Mouse (Mus musculus) heart, embryonic 15.5 days (tissue): ENCODE measurements around the gene Rrad. TPM values are rescaled to one million over a fixed set of nuclear protein-coding genes. Genes with fewer than 3 reads are reported as not detected.

Experiments
- ATAC-seq: fragments of 200-750 bp; cut with Nextera tagmentation; replicated peaks from 2 replicates; pipeline ENCODE4 v1.8.0; 2017; ENCODE audit warnings: low read depth, moderate TSS enrichment; ENCODE audit not compliant: insufficient number of reproducible peaks, insufficient read depth, low FRiP score
- H3K27ac ChIP-seq: fragments of 300-500 bp; sonication (generic); 2 replicates; pipeline ENCODE4 v1.5.1; 2015; ENCODE audit warnings: mild to moderate bottlenecking, inconsistent platforms
- H3K27me3 ChIP-seq: fragments of 300-500 bp; sonication (generic); 2 replicates; pipeline ENCODE4 v1.6.1; 2015; ENCODE audit warnings: inconsistent platforms
- H3K36me3 ChIP-seq: fragments of 300-500 bp; sonication (generic); 2 replicates; pipeline ENCODE4 v1.6.1; 2015; ENCODE audit warnings: mild to moderate bottlenecking, inconsistent platforms
- H3K4me1 ChIP-seq: fragments of 300-500 bp; sonication (generic); replicated peaks from 2 replicates; pipeline ENCODE4 v1.6.1; 2015; ENCODE audit warnings: inconsistent platforms
- H3K4me2 ChIP-seq: fragments of 300-500 bp; sonication (generic); 2 replicates; pipeline ENCODE4 v1.6.1; 2015; ENCODE audit warnings: inconsistent platforms, mild to moderate bottlenecking, moderate library complexity
- H3K4me3 ChIP-seq: fragments of 300-500 bp; sonication (generic); 2 replicates; pipeline ENCODE4 v1.5.1; 2015; ENCODE audit warnings: mild to moderate bottlenecking, inconsistent platforms
- H3K9ac ChIP-seq: fragments of 300-500 bp; sonication (generic); 2 replicates; pipeline ENCODE4 v1.6.1; 2015; ENCODE audit warnings: mild to moderate bottlenecking, inconsistent platforms
- H3K9me3 ChIP-seq: fragments of 300-500 bp; sonication (generic); replicated peaks from 2 replicates; pipeline ENCODE4 v1.6.1; 2016; ENCODE audit warnings: inconsistent platforms
- WGBS: fragments of 180-500 bp; shearing (Covaris S2); methylation state at CpG from one replicate; pipeline ENCODE4 v1.1.7; 2015; ENCODE audit warnings: mixed read lengths; 5-methylcytosine and 5-hydroxymethylcytosine counted together
- polyA plus RNA-seq: library from polyadenylated mRNA; unstranded; fragments of >200 nt; fragmentation: Nextera tagmentation; extraction: Ambion mirVana; gene quantifications from 2 replicates; pipeline ENCODE4 v1.2.1, GENCODE M21; 2015

Gene Rrad
- polyA plus RNA-seq, 1 experiment from 2014 or later = 277 TPM

DNA sequence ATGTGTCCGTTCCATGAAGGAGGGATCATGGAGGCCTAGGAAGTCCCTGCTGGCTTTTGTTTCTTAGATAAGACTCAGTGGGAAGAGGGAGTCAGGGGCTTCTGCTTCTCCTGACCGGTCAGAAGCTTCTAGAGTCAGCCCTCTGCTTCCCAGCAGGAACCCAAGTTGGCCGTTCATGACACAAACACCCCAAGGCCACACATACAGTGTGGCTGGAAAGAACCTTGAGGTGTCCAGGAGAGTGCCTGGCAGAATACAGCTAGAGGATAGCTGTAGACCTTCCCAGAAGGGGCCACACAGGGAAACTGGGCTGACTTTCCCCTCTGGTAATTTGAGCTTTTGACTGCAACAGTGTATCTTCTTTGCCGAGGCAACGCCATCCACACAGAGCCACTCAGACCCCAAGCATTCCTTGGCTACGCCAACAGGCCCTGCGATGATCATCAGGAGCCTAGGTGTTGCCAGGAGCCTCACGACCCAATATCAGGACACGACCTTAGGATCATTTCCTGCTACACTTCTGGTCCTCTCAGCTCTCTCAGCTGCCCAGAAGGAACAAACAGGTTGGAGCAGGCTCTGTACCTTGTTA, 2.1 kb upstream of the Rrad start:
- Histone ChIP-seq H3K9ac (0 out of 2 replicates have a peak overlapping the region, but pooled peaks have one; percentile 10), H3K27me3 (no peaks in the 10 kb centered on the region), H3K4me2 (no peak overlapping the region), H3K4me3 (no peak overlapping the region), H3K36me3 (peaks cover 18% of the 10 kb centered on the region; the same call in 1 of the 2 replicates), H3K9me3 (no peaks in the 10 kb centered on the region), H3K4me1 (peaks cover 37% of the 10 kb centered on the region), H3K27ac (peak overlapping the region; percentile 95)
- WGBS = 38% methylated on average over 9 of the region's 9 CpGs
- ATAC-seq = no peak

- Histone ChIP-seq H3K4me1 (peaks cover 44% of the 10 kb centered on the region), H3K27ac (peak overlapping the region; percentile 95), H3K9me3 (no peaks in the 10 kb centered on the region), H3K27me3 (no peaks in the 10 kb centered on the region), H3K36me3 (peaks cover 22% of the 10 kb centered on the region; the same call in 1 of the 2 replicates), H3K4me2 (peak overlapping the region; percentile 65), H3K4me3 (no peak overlapping the region), H3K9ac (peak overlapping the region; percentile 82; the same call in 1 of the 2 replicates)
- WGBS = 59% methylated on average over 6 of the region's 6 CpGs
- ATAC-seq = no peak
Observed at GRCm38 (mm10) chr8:104632486-104632885, 1.4 kb upstream of the Rrad start.

DNA sequence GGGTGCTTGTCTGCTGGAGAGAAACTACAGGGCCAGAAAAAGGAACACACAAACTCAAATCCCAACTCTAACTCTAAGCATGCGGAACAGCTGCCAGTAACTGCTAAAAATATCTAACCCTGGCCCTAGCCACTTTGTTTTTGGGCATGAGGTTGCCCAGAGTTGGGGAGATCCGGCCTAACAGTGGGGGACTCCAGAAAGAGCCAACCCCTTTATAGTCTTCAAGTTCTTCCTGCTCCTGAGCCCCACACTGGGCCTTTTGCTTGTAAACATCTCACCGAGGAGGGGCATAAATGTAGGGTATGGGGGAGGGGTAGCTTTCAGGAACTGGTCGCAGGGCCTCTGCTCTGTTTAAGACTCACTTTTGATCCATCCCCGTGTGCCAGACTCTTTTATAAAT, 848 bp upstream of the Rrad start:
- H3K9me3 ChIP-seq = no peaks in the 10 kb centered on the region
- H3K27ac ChIP-seq = peak overlapping the region; percentile 95
- WGBS = 23% methylated on average over 5 of the region's 5 CpGs
- peaks cover 48% of the 10 kb centered on the region for H3K4me1 ChIP-seq
- no peak for ATAC-seq
- H3K27me3 ChIP-seq = no peaks in the 10 kb centered on the region
- peak overlapping the region; percentile 75 for H3K4me3 ChIP-seq
- H3K36me3 ChIP-seq = peaks cover 23% of the 10 kb centered on the region; the same call in 1 of the 2 replicates
- peak overlapping the region; percentile 82 for H3K9ac ChIP-seq
- peak overlapping the region; percentile 65 for H3K4me2 ChIP-seq

- H3K4me1 ChIP-seq = peaks cover 51% of the 10 kb centered on the region
- peak overlapping the region; percentile 65 for H3K4me2 ChIP-seq
- H3K9ac ChIP-seq = peak overlapping the region; percentile 82
- H3K9me3 ChIP-seq = no peaks in the 10 kb centered on the region
- peaks cover 19% of the 10 kb centered on the region; the same call in 1 of the 2 replicates for H3K36me3 ChIP-seq
- no peaks in the 10 kb centered on the region for H3K27me3 ChIP-seq
- WGBS = under 1% methylated on average over 36 of the region's 36 CpGs
- peak overlapping the region; percentile 95 for H3K27ac ChIP-seq
- peak overlapping the region; percentile 75 for H3K4me3 ChIP-seq
- ATAC-seq = peak; percentile 9
Observed at GRCm38 (mm10) chr8:104630574-104630973, 553 bp downstream of the Rrad start.

- peaks cover 15% of the 10 kb centered on the region; the same call in 1 of the 2 replicates for H3K36me3 ChIP-seq
- H3K27me3 ChIP-seq = no peaks in the 10 kb centered on the region
- peaks cover 53% of the 10 kb centered on the region for H3K4me1 ChIP-seq
- H3K9ac ChIP-seq = peak overlapping the region; percentile 82
- 9% methylated on average over 8 of the region's 8 CpGs for WGBS
- peak overlapping the region; percentile 65 for H3K4me2 ChIP-seq
- peak overlapping the region; percentile 75 for H3K4me3 ChIP-seq
- no peak for ATAC-seq
- H3K9me3 ChIP-seq = no peaks in the 10 kb centered on the region
- peak overlapping the region; percentile 95 for H3K27ac ChIP-seq
Observed at GRCm38 (mm10) chr8:104630111-104630479, 1.0 kb downstream of the Rrad start.

DNA sequence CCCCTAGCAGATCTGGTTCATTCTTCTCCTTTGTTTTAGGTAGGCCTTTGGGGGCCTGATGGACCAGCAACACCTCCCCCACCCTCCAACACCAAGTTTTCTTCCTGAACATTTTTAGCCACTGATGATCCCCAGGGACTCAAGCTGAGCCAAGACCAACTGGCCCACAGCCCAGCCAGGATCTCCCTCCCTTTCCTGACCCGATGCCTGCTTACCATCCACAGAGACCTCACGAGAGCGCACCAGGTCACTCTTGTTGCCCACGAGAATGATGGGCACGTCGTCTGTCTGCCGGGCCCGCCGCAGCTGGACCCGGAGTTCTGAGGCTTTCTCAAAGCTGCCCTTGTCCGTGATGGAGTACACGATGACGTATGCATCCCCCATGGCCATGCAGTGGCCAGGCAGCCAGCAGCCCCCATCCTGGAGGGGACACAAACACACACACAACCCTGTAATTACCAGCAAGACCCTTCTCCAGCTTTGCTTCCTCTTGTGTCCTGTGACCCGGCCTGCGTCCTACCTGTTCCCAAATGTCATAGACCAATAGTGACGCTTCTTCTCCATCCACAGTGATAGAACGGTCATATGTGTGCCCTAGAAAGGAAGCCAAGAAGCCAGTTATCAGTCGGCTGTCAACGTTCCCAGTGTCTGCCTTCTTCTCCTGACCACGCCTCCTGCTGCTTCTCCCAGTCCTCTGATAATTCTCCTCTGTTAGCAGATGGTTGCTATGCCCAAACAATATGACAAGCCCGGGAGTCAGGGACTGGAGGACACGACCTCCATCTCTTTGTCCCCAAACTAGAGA, 1.6 kb downstream of the Rrad start:
- peak overlapping the region; percentile 75 for H3K4me3 ChIP-seq
- H3K9me3 ChIP-seq = no peaks in the 10 kb centered on the region
- peaks cover 59% of the 10 kb centered on the region for H3K4me1 ChIP-seq
- peak overlapping the region; percentile 82 for H3K9ac ChIP-seq
- peaks cover 11% of the 10 kb centered on the region; the same call in 1 of the 2 replicates for H3K36me3 ChIP-seq
- WGBS = 19% methylated on average over 22 of the region's 22 CpGs
- no peaks in the 10 kb centered on the region for H3K27me3 ChIP-seq
- peak overlapping the region; percentile 95 for H3K27ac ChIP-seq
- ATAC-seq = peak; percentile 41
- H3K4me2 ChIP-seq = peak overlapping the region; percentile 65

GRCm38 (mm10) chr8:104628402-104628801, 2.7 kb downstream of the Rrad start:
- Histone ChIP-seq H3K27me3 (no peaks in the 10 kb centered on the region), H3K27ac (peak overlapping the region; percentile 95), H3K9me3 (no peaks in the 10 kb centered on the region), H3K4me3 (peak overlapping the region; percentile 75), H3K36me3 (peaks cover 11% of the 10 kb centered on the region; the same call in 1 of the 2 replicates), H3K4me2 (peak overlapping the region; percentile 65), H3K9ac (peak overlapping the region; percentile 82; the same call in 1 of the 2 replicates), H3K4me1 (peaks cover 60% of the 10 kb centered on the region)
- 85% methylated on average over 21 of the region's 21 CpGs for WGBS
- ATAC-seq = no peak

DNA sequence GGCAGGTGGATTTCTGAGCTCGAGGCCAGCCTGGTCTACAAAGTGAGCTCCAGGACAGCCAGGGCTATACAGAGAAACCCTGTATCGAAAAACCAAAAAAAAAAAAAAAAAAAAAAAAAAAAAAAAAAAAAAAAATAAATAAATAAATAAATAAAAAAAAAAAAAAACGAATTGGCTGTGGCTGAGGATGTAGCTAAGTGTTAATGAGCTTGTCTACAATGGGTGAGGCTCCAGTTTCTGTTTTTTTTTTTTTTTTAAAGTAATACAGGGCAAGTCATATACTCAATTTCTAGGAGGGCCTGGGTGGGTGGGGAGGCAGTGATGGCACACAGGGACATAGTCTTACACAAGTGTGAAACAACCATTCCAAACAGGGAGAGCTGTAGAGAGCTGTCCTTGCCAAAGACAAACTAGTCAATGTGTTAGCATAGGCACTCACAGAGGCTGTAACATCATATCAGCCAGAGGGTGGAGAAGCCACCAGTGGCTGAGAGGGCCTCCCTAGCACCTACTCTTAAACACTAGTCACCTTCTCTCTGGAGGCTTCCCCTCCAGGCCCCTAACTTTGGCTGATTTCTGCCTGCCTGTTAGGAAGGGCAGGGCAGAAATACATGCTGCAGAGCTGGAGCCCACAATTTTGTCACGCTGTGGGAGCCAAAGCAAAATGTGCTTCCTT, 3.9 kb downstream of the Rrad start:
- Histone ChIP-seq H3K27ac (peak overlapping the region; percentile 95), H3K4me1 (peaks cover 50% of the 10 kb centered on the region), H3K4me3 (no peak overlapping the region), H3K27me3 (no peaks in the 10 kb centered on the region), H3K36me3 (peaks cover 11% of the 10 kb centered on the region; the same call in 1 of the 2 replicates), H3K9me3 (no peaks in the 10 kb centered on the region), H3K4me2 (no peak overlapping the region), H3K9ac (no peak overlapping the region)
- ATAC-seq = no peak
- WGBS = 56% methylated on average over 4 of the region's 4 CpGs

DNA sequence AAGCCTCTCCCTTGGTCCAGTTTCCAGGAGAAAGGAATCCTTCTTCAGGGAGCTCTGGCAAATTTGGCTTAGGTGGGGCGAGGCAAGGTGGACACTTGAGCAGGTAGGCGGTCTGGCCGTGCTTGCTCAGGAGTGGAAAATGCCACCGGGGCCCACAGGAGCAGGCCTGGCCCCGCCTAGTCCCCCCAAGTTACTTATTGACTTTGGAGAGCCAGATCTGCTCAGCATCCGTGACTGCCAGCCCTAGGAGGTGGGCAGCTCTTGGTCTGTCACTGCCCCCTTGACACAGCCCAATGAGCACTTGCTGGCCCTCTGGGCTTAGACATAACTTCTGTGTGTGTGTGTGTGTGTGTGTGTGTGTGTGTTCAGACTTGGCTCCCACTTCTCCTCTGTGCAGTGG, 7.0 kb downstream of the Rrad start, which contains the start of gene Cdh16:
Gene Cdh16 (minus strand): TSS at position 236 of the 400 bp plus-strand sequence.
- H3K27me3 ChIP-seq = no peaks in the 10 kb centered on the region
- no peak for ATAC-seq
- peaks cover 11% of the 10 kb centered on the region; the same call in 1 of the 2 replicates for H3K36me3 ChIP-seq
- WGBS = 76% methylated on average over 6 of the region's 6 CpGs
- peaks cover 33% of the 10 kb centered on the region for H3K4me1 ChIP-seq
- no peak within 1 kb of the TSS for H3K9ac ChIP-seq
- no peak within 1 kb of the TSS for H3K4me3 ChIP-seq
- no peak within 1 kb of the TSS for H3K4me2 ChIP-seq
- H3K9me3 ChIP-seq = no peaks in the 10 kb centered on the region
- H3K27ac ChIP-seq = peak within 1 kb of the TSS; percentile 49; the same call in 1 of the 2 replicates

DNA sequence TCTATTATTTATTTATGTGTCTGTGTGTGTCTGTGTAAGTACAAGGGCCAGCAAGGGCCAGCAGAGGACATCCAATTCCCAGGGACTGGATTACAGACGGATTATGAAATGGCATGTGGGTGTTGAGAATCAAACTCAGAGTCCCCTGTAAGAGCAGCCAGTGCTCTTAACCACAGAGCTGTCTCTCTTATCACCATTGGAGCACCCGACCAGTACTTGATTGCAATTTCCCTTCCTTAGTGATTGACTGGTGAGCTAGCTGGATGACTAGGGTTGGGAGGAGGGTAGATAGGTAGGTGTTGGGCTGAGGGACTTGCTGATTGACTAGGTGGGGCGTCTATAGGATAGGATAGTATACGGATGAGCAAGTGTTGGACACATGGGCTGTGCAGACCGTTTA, 10.4 kb downstream of the Rrad start:
- Histone ChIP-seq H3K9me3 (no peaks in the 10 kb centered on the region), H3K4me3 (no peak overlapping the region), H3K4me1 (peaks cover 12% of the 10 kb centered on the region), H3K9ac (no peak overlapping the region), H3K27me3 (no peaks in the 10 kb centered on the region), H3K4me2 (no peak overlapping the region), H3K36me3 (no peaks in the 10 kb centered on the region), H3K27ac (no peak overlapping the region)
- WGBS = 66% methylated on average over 5 of the region's 5 CpGs
- ATAC-seq = no peak

GRCm38 (mm10) chr8:104613119-104613518, 18.0 kb downstream of the Rrad start:
- Histone ChIP-seq H3K27me3 (no peaks in the 10 kb centered on the region), H3K27ac (peak overlapping the region; percentile 98), H3K4me1 (peaks cover 54% of the 10 kb centered on the region), H3K4me2 (peak overlapping the region; percentile 34), H3K9ac (no peak overlapping the region; the same call in 1 of the 2 replicates), H3K36me3 (no peaks in the 10 kb centered on the region), H3K4me3 (no peak overlapping the region), H3K9me3 (no peaks in the 10 kb centered on the region)
- 38% methylated on average over 4 of the region's 4 CpGs for WGBS
- ATAC-seq = no peak
